Mouse (Mus musculus) myocyte (in vitro differentiated cells): ENCODE data around the gene Tfcp2. TPM values are rescaled to one million over a fixed set of nuclear protein-coding genes. Genes with fewer than 3 reads are reported as not detected.

ENCODE experiments used
- H3K27me3 ChIP-seq: one replicate; pipeline ENCODE4 v1.6.1; 2011; ENCODE audit not compliant: control insufficient read depth, insufficient read depth, insufficient read length
- H3K36me3 ChIP-seq: one replicate; pipeline ENCODE4 v1.6.1; 2011; ENCODE audit not compliant: control insufficient read depth, insufficient read depth
- H3K4me2 ChIP-seq: one replicate; pipeline ENCODE4 v1.6.1; 2011; ENCODE audit warnings: low read depth, control low read depth
- H3K4me3 ChIP-seq: one replicate; pipeline ENCODE4 v1.5.1; 2011; ENCODE audit warnings: mild to moderate bottlenecking, control low read depth, moderate library complexity
- H3K79me2 ChIP-seq: one replicate; pipeline ENCODE4 v1.6.1; 2011; ENCODE audit not compliant: control insufficient read depth, insufficient read depth
- H3ac ChIP-seq: one replicate; pipeline ENCODE4 v1.6.1; 2011; ENCODE audit not compliant: control insufficient read depth, insufficient read length
- CEBPB ChIP-seq: IDR thresholded peaks from 2 replicates; pipeline ENCODE4 v1.6.1; 2011; ENCODE audit warnings: mild to moderate bottlenecking, moderate library complexity; ENCODE audit not compliant: poor library complexity, insufficient read depth, severe bottlenecking
- E2F4 ChIP-seq: IDR thresholded peaks from one replicate; pipeline ENCODE4 v1.6.1; 2011; ENCODE audit warnings: mild to moderate bottlenecking, control low read depth, moderate library complexity; ENCODE audit not compliant: insufficient read depth
- MAX ChIP-seq: IDR thresholded peaks from one replicate; pipeline ENCODE4 v1.6.1; 2011; ENCODE audit warnings: low read depth, mild to moderate bottlenecking, control low read depth
- MYOD1 ChIP-seq, 3 experiments: IDR thresholded peaks; one replicate each; pipeline ENCODE4 v1.6.1; 2011; ENCODE audit warnings: control low read depth in 2 of 3, low read depth in 2 of 3, mild to moderate bottlenecking in 2 of 3, moderate library complexity in 1 of 3; ENCODE audit not compliant: insufficient read length in 2 of 3, control insufficient read depth in 1 of 3
- MYOG ChIP-seq, 3 experiments: IDR thresholded peaks; one replicate each; pipeline ENCODE4 v1.6.1; 2011; ENCODE audit warnings: control low read depth in 2 of 3, low read depth in 2 of 3, mild to moderate bottlenecking in 2 of 3; ENCODE audit not compliant: insufficient read length in 2 of 3, control insufficient read depth in 1 of 3, insufficient read depth in 1 of 3
- POLR2A ChIP-seq: IDR thresholded peaks from one replicate; pipeline ENCODE4 v1.6.1; 2011; ENCODE audit warnings: low read depth, mild to moderate bottlenecking, control low read depth, moderate library complexity; ENCODE audit not compliant: insufficient read length
- POLR2AphosphoS2 ChIP-seq: IDR thresholded peaks from one replicate; pipeline ENCODE4 v1.6.1; 2011; ENCODE audit warnings: low read depth, control low read depth; ENCODE audit not compliant: insufficient read length
- REST ChIP-seq: IDR thresholded peaks from one replicate; pipeline ENCODE4 v1.6.1; 2011; ENCODE audit warnings: mild to moderate bottlenecking, control low read depth, moderate library complexity; ENCODE audit not compliant: insufficient read depth, insufficient read length
- SRF ChIP-seq: IDR thresholded peaks from one replicate; pipeline ENCODE4 v1.6.1; 2011; ENCODE audit warnings: low read depth; ENCODE audit not compliant: control insufficient read depth, insufficient read length
- TCF12 ChIP-seq: IDR thresholded peaks from one replicate; pipeline ENCODE4 v1.6.1; 2011; ENCODE audit warnings: mild to moderate bottlenecking, control low read depth; ENCODE audit not compliant: poor library complexity, insufficient read depth, severe bottlenecking
- TCF3 ChIP-seq: IDR thresholded peaks from one replicate; pipeline ENCODE4 v1.6.1; 2011; ENCODE audit warnings: low read depth, control low read depth; ENCODE audit not compliant: insufficient read length
- USF1 ChIP-seq: IDR thresholded peaks from one replicate; pipeline ENCODE4 v1.6.1; 2011; ENCODE audit warnings: low read depth, mild to moderate bottlenecking, control low read depth, moderate library complexity
- polyA plus RNA-seq: library from polyadenylated mRNA; unstranded; fragments of >200 nt; fragmentation: generic; extraction: Trizol; gene quantifications from one replicate; pipeline ENCODE4 v1.2.1, GENCODE M21; 2012; ENCODE audit warnings: missing spikeins

Gene Tfcp2
- polyA plus RNA-seq, 1 experiment: 15.0 TPM

DNA sequence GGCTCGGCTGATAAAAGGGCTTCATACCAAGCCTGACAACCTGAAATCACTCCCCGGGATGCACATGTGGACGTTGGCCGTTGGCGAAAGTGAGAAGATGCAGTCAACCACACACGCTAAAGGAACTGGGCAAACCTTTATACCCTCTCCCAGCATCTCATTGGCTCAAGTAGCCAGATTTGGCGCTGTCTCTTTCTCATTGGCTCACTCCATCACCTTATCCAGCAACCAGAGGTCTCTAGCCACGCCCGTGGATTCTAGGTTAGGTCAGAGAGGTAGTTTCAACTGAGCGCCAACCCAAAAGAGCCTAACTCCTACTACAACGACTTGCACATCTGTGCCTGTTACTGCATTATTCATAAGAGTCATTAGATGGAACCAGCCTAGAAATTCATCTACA, 99.3 kb downstream of the Tfcp2 start:
- Histone ChIP-seq H3K27me3 (no peaks in the 10 kb centered on the region), H3ac (no peak overlapping the region), H3K4me3 (no peak overlapping the region), H3K36me3 (no peaks in the 10 kb centered on the region), H3K4me2 (no peak overlapping the region), H3K79me2 (no peaks in the 10 kb centered on the region)
- no peak for TF ChIP-seq MAX
- TF ChIP-seq E2F4: no peak
- no peak for TF ChIP-seq SRF
- no peak for TF ChIP-seq MYOD1 (IDR thresholded peaks at IDR 0.05; ENCODE audit: control insufficient read depth in 1 of 3, insufficient read length in 2 of 3, low read depth in 2 of 3)
- TF ChIP-seq TCF12: no peak
- TF ChIP-seq REST: no peak
- no peak for TF ChIP-seq CEBPB
- TF ChIP-seq MYOG (IDR thresholded peaks at IDR 0.05; ENCODE audit: control insufficient read depth in 1 of 3, insufficient read depth in 1 of 3, insufficient read length in 2 of 3, low read depth in 2 of 3): no peak
- no peak for TF ChIP-seq USF1
- no peak for TF ChIP-seq TCF3
- TF ChIP-seq POLR2AphosphoS2: no peak
- no peak for TF ChIP-seq POLR2A

DNA sequence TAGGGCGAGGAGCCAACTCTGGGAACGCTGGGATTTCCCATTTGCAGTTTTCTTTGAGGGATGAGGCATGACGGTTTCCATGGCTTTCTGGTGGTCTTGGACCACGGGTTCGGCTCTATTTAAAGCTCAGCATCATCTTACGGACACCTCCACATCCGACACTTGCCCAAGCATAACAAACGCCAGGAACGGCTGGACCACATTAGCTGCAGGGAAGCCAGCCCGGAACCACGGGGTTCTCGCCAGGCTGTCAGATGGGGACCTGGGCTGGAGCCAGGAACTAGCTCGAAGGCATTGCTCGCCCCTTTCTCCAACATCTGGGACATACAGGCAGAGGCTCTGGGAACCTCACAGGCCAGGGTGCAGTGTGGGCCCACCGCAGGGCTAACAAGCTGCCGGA, 100.6 kb downstream of the Tfcp2 start:
- no peak overlapping the region for H3K4me3 ChIP-seq
- H3K4me2 ChIP-seq: peak overlapping the region; percentile 42
- H3K79me2 ChIP-seq: no peaks in the 10 kb centered on the region
- H3K36me3 ChIP-seq: no peaks in the 10 kb centered on the region
- TF ChIP-seq TCF12 (no peak), POLR2AphosphoS2 (no peak), MYOD1 (IDR thresholded peaks at IDR 0.05; ENCODE audit: control insufficient read depth in 1 of 3, insufficient read length in 2 of 3, low read depth in 2 of 3) (no peak), E2F4 (no peak), SRF (no peak), REST (no peak), POLR2A (no peak), TCF3 (no peak), MYOG (IDR thresholded peaks at IDR 0.05; ENCODE audit: control insufficient read depth in 1 of 3, insufficient read depth in 1 of 3, insufficient read length in 2 of 3, low read depth in 2 of 3) (no peak), USF1 (no peak), MAX (no peak)
- H3ac ChIP-seq: no peak overlapping the region
- H3K27me3 ChIP-seq: no peaks in the 10 kb centered on the region

- TF ChIP-seq E2F4 (no peak), POLR2AphosphoS2 (no peak), SRF (no peak), MYOD1 (IDR thresholded peaks at IDR 0.05; ENCODE audit: control insufficient read depth in 1 of 3, insufficient read length in 2 of 3, low read depth in 2 of 3) (no peak), USF1 (no peak), CEBPB (no peak), TCF3 (no peak), TCF12 (no peak)
- no peak overlapping the region for H3K4me2 ChIP-seq
- no peaks in the 10 kb centered on the region for H3K79me2 ChIP-seq
- no peak overlapping the region for H3K4me3 ChIP-seq
- no peak overlapping the region for H3ac ChIP-seq
- H3K27me3 ChIP-seq: no peaks in the 10 kb centered on the region
- no peaks in the 10 kb centered on the region for H3K36me3 ChIP-seq
Measured at GRCm38 (mm10) chr15:100449495-100449894, 102.3 kb downstream of the Tfcp2 start.

DNA sequence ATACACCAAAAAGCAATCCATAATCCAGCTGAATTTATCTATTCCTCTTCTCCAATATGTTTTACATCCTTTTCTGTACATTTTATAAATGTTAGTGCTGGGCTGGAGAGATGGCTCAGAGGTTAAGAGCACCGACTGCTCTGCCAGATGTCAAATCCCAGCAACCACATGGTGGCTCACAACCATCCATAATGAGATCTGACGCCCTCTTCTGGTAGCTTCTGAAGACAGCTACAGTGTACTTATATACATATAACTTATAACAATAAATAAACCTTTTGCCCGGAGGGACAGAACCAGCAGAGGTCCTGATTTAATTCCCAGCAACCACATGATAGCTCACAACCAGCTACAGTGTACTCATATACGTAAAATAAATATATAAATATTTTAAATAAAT, 103.2 kb downstream of the Tfcp2 start:
- TF ChIP-seq TCF12: no peak
- TF ChIP-seq MYOD1 (IDR thresholded peaks at IDR 0.05; ENCODE audit: control insufficient read depth in 1 of 3, insufficient read length in 2 of 3, low read depth in 2 of 3): no peak
- no peak for TF ChIP-seq E2F4
- TF ChIP-seq MYOG (IDR thresholded peaks at IDR 0.05; ENCODE audit: control insufficient read depth in 1 of 3, insufficient read depth in 1 of 3, insufficient read length in 2 of 3, low read depth in 2 of 3): no peak
- TF ChIP-seq REST: no peak
- no peak for TF ChIP-seq POLR2A
- TF ChIP-seq USF1: no peak
- no peak for TF ChIP-seq TCF3
- no peak for TF ChIP-seq CEBPB
- TF ChIP-seq SRF: no peak
- no peak for TF ChIP-seq MAX
- no peak for TF ChIP-seq POLR2AphosphoS2
- Histone ChIP-seq H3K27me3 (no peaks in the 10 kb centered on the region), H3K79me2 (no peaks in the 10 kb centered on the region), H3K4me2 (no peak overlapping the region), H3K4me3 (no peak overlapping the region), H3K36me3 (no peaks in the 10 kb centered on the region), H3ac (no peak overlapping the region)

Other genes starting within 250 kb of the Tfcp2 start
- gene Mettl7a1, start 247.9 kb downstream of the Tfcp2 start, polyA plus RNA-seq: 9.4 TPM
- gene Mettl7a3, start 217.1 kb downstream of the Tfcp2 start, polyA plus RNA-seq: not detected
- not detected for gene Methig1, start 198.9 kb downstream of the Tfcp2 start, polyA plus RNA-seq
- not detected for gene Mettl7a2, start 198.8 kb downstream of the Tfcp2 start, polyA plus RNA-seq
- not detected for gene Higd1c, start 187.5 kb downstream of the Tfcp2 start, polyA plus RNA-seq
- gene Gm5475, start 129.9 kb downstream of the Tfcp2 start, polyA plus RNA-seq: 0.05 TPM
- gene Slc11a2, start 126.9 kb downstream of the Tfcp2 start, polyA plus RNA-seq: 48.2 TPM
- gene Letmd1, start 83.0 kb downstream of the Tfcp2 start, polyA plus RNA-seq: 24.8 TPM
- 9.2 TPM for gene Csrnp2, start 56.5 kb downstream of the Tfcp2 start, polyA plus RNA-seq
- 7.7 TPM for gene Pou6f1, start 48.0 kb upstream of the Tfcp2 start, polyA plus RNA-seq
- gene Dazap2, start 63.3 kb upstream of the Tfcp2 start, polyA plus RNA-seq: 154 TPM
- gene Smagp, start 84.9 kb upstream of the Tfcp2 start, polyA plus RNA-seq: 2.0 TPM
- not detected for gene Bin2, start 117.5 kb upstream of the Tfcp2 start, polyA plus RNA-seq
- gene Cela1, start 135.9 kb upstream of the Tfcp2 start, polyA plus RNA-seq: 23.5 TPM
- 26.0 TPM for gene Galnt6, start 177.4 kb upstream of the Tfcp2 start, polyA plus RNA-seq
- gene Slc4a8, start 209.7 kb upstream of the Tfcp2 start, polyA plus RNA-seq: 13.3 TPM